Mouse (Mus musculus) adrenal gland (tissue): ENCODE data around the gene Rpl37.

Experiments used
- intact Hi-C: fragments of 180-260 bp; cut with DNase I; formaldehyde crosslinking; loops from one replicate; pipeline ENCODE4 v1.15.1; 2025
- long read RNA-seq, 2 experiments: library from polyadenylated mRNA; unstranded; transcript quantifications; one replicate each; pipeline ENCODE4 v2.0.0; 2020; ENCODE audit warnings: borderline replicate concordance in 1 of 2; ENCODE audit not compliant: insufficient replicate concordance in 1 of 2

The Rpl37 gene
- long read RNA-seq, experiment 1, transcript Rpl37-201 (4 exons, 835 nt), result major isoform, 1,129 of 1,176 reads
- long read RNA-seq, experiment 1, partial matches to known transcripts, result 1 of 1,176 reads
- long read RNA-seq, experiment 1, other reads (novel, unspliced or antisense), result 40 of 1,176 reads
- long read RNA-seq, experiment 2, transcript Rpl37-201 (4 exons, 835 nt), result major isoform, 962 of 1,009 reads
- long read RNA-seq, experiment 2, transcript Rpl37-205 (3 exons, 925 nt), result minor isoform, 5 of 1,009 reads
- long read RNA-seq, experiment 2, partial matches to known transcripts, result 4 of 1,009 reads
- long read RNA-seq, experiment 2, other reads (novel, unspliced or antisense), result 32 of 1,009 reads

GRCm38 (mm10) chr15:5116270-5117030, at the start of gene Rpl37:
Rpl37 (plus strand) TSS chr15:5116645.
- intact Hi-C loops, result loop anchor here (10.0 kb wide), 2 partner anchors 68 to 1152 kb away; partner anchors contain the start of gene Ttc33

GRCm38 (mm10) chr15:5068801-5069518, 47.5 kb upstream of the Rpl37 start:
- intact Hi-C loops, result no loop called here

- intact Hi-C loops, result no loop called here
These were observed 35.2 kb upstream of the Rpl37 start for GRCm38 (mm10) chr15:5081235-5081634.

GRCm38 (mm10) chr15:5086162-5086561, 30.3 kb upstream of the Rpl37 start:
- intact Hi-C loops, result no loop called here

GRCm38 (mm10) chr15:5088850-5089608, 27.4 kb upstream of the Rpl37 start:
- intact Hi-C loops, result no loop called here

GRCm38 (mm10) chr15:5090131-5090530, 26.3 kb upstream of the Rpl37 start:
- intact Hi-C loops, result no loop called here

- intact Hi-C loops, result no loop called here
These were observed 20.7 kb upstream of the Rpl37 start for GRCm38 (mm10) chr15:5095534-5096301.

GRCm38 (mm10) chr15:5097376-5097775, 19.1 kb upstream of the Rpl37 start:
- intact Hi-C loops, result no loop called here

GRCm38 (mm10) chr15:5102312-5102711, 14.1 kb upstream of the Rpl37 start:
- intact Hi-C loops, result loop anchor here (10.0 kb wide), 1 partner anchor 1048 kb away; no protein-coding TSS in a partner anchor

GRCm38 (mm10) chr15:5105891-5106290, 10.6 kb upstream of the Rpl37 start:
- intact Hi-C loops, result loop anchor here (10.0 kb wide), 1 partner anchor 1051 kb away; no protein-coding TSS in a partner anchor

- intact Hi-C loops, result loop anchor here (10.0 kb wide), 1 partner anchor 1051 kb away; no protein-coding TSS in a partner anchor
These were observed 10.2 kb upstream of the Rpl37 start for GRCm38 (mm10) chr15:5106293-5106692.

GRCm38 (mm10) chr15:5107686-5108654, 8.5 kb upstream of the Rpl37 start, which contains the start of gene Card6:
Card6 (minus strand) TSS chr15:5108539.
- intact Hi-C loops, result loop anchor here (10.0 kb wide), 1 partner anchor 1053 kb away; no protein-coding TSS in a partner anchor

GRCm38 (mm10) chr15:5108655-5109040, 7.8 kb upstream of the Rpl37 start:
- intact Hi-C loops, result loop anchor here (10.0 kb wide), 1 partner anchor 1054 kb away; no protein-coding TSS in a partner anchor

- intact Hi-C loops, result loop anchor here (10.0 kb wide), 2 partner anchors 72 to 1148 kb away; partner anchors contain the start of gene Ttc33
These were observed 3.8 kb upstream of the Rpl37 start for GRCm38 (mm10) chr15:5112651-5113050.

GRCm38 (mm10) chr15:5115173-5115572, 1.3 kb upstream of the Rpl37 start:
- intact Hi-C loops, result loop anchor here (10.0 kb wide), 2 partner anchors 70 to 1150 kb away; partner anchors contain the start of gene Ttc33

GRCm38 (mm10) chr15:5117031-5117601, 671 bp downstream of the Rpl37 start:
- intact Hi-C loops, result loop anchor here (10.0 kb wide), 2 partner anchors 68 to 1152 kb away; partner anchors contain the start of gene Ttc33

- intact Hi-C loops, result loop anchor here (10.0 kb wide), 2 partner anchors 66 to 1154 kb away; partner anchors contain the start of gene Ttc33
These were observed 2.2 kb downstream of the Rpl37 start for GRCm38 (mm10) chr15:5118626-5119025.

GRCm38 (mm10) chr15:5119192-5119591, 2.7 kb downstream of the Rpl37 start:
- intact Hi-C loops, result loop anchor here (10.0 kb wide), 2 partner anchors 66 to 1154 kb away; partner anchors contain the start of gene Ttc33
